Mouse (Mus musculus) kidney, embryonic 15.5 days (tissue): ENCODE measurements around the gene Nedd9. TPM values are rescaled to one million over a fixed set of nuclear protein-coding genes. Genes with fewer than 3 reads are reported as not detected.
A peak's percentile ranks its signal among the peaks of the same experiment; 100 is the strongest.

Source experiments
- ATAC-seq: fragments of 200-750 bp; cut with Nextera tagmentation; replicated peaks from 2 replicates; pipeline ENCODE4 v1.8.0; 2017; ENCODE audit warnings: moderate TSS enrichment; ENCODE audit not compliant: low FRiP score
- H3K27ac ChIP-seq: fragments of 300-500 bp; sonication (generic); 2 replicates; pipeline ENCODE4 v1.5.1; 2015; ENCODE audit warnings: mild to moderate bottlenecking, inconsistent platforms
- H3K27me3 ChIP-seq: fragments of 300-500 bp; sonication (generic); 2 replicates; pipeline ENCODE4 v1.6.1; 2015; ENCODE audit warnings: inconsistent platforms
- H3K36me3 ChIP-seq: fragments of 300-500 bp; sonication (generic); 2 replicates; pipeline ENCODE4 v1.6.1; 2015; ENCODE audit warnings: inconsistent platforms
- H3K4me1 ChIP-seq: fragments of 300-500 bp; sonication (generic); 2 replicates; pipeline ENCODE4 v1.6.1; 2015; ENCODE audit warnings: inconsistent platforms
- H3K4me2 ChIP-seq: fragments of 300-500 bp; sonication (generic); 2 replicates; pipeline ENCODE4 v1.6.1; 2015; ENCODE audit warnings: moderate library complexity, mild to moderate bottlenecking, inconsistent platforms
- H3K4me3 ChIP-seq: fragments of 300-500 bp; sonication (generic); replicated peaks from 2 replicates; pipeline ENCODE4 v1.5.1; 2015; ENCODE audit warnings: mild to moderate bottlenecking, inconsistent platforms
- H3K9ac ChIP-seq: fragments of 300-500 bp; sonication (generic); 2 replicates; pipeline ENCODE4 v1.6.1; 2015; ENCODE audit warnings: mild to moderate bottlenecking, inconsistent platforms
- H3K9me3 ChIP-seq: fragments of 300-500 bp; sonication (generic); replicated peaks from 2 replicates; pipeline ENCODE4 v1.6.1; 2016; ENCODE audit warnings: inconsistent platforms
- WGBS: fragments of 180-500 bp; shearing (Covaris S2); methylation state at CpG from one replicate; pipeline ENCODE4 v1.1.7; 2015; ENCODE audit warnings: mixed read lengths; 5-methylcytosine and 5-hydroxymethylcytosine counted together
- polyA plus RNA-seq: library from polyadenylated mRNA; unstranded; fragments of >200 nt; fragmentation: Nextera tagmentation; extraction: Ambion mirVana; gene quantifications from 2 replicates; pipeline ENCODE4 v1.2.1, GENCODE M21; 2015

Gene Nedd9
- polyA plus RNA-seq, 1 experiment from 2014 or later = 23.8 TPM

DNA sequence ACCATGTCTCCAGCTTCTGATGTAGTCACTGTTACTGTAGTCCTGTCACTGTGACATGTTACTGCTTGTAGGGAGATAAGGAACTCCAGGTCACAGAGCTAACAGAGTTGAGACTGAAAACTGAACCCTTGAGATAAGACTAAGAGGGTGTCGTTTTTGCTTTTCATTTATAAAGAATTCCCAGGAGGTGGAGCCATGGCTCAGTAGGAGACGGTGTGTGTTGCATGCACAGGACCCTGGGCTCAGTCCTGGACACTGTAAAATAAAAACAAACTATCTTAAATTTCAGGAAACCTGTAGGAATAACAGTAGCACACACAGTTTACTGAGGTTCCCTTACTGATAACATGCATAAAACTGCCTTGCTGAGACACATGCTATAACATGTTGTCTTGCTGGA is 188.6 kb downstream of the Nedd9 start:
- WGBS = 30% methylated on average over 2 of the region's 2 CpGs

DNA sequence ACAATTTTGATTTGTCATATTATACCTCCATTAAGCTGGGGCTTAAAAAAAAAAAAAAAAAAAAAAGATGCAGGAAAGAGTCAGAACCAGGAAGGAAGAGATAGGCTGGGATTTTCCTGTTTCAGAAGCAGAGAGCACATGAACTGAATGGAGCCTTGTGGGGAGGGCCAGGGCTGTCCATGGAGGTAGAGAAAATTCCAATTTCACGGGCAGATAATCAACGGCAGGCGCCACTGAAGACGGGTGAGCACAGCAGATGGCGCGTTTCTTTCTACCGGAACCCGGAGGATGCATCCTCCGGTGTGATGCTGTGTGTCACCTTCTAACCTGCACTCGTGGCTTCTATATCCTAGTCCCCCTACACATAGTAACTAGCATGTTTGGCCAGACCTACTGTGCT is 190.8 kb downstream of the Nedd9 start:
- Histone ChIP-seq H3K36me3 (no peaks in the 10 kb centered on the region), H3K27me3 (no peaks in the 10 kb centered on the region), H3K9ac (no peak overlapping the region), H3K4me3 (no peak overlapping the region), H3K4me2 (no peak overlapping the region), H3K27ac (no peak overlapping the region), H3K9me3 (no peaks in the 10 kb centered on the region), H3K4me1 (peaks cover 7% of the 10 kb centered on the region; the same call in 1 of the 2 replicates)
- no peak for ATAC-seq
- 83% methylated on average over 10 of the region's 10 CpGs for WGBS

More for the DNA sequence above, 188.6 kb downstream of the Nedd9 start:
- Histone ChIP-seq H3K36me3 (no peaks in the 10 kb centered on the region), H3K4me1 (peaks cover 7% of the 10 kb centered on the region; the same call in 1 of the 2 replicates), H3K4me2 (no peak overlapping the region), H3K27ac (no peak overlapping the region), H3K9ac (no peak overlapping the region), H3K9me3 (no peaks in the 10 kb centered on the region), H3K27me3 (no peaks in the 10 kb centered on the region), H3K4me3 (no peak overlapping the region)
- ATAC-seq = no peak

DNA sequence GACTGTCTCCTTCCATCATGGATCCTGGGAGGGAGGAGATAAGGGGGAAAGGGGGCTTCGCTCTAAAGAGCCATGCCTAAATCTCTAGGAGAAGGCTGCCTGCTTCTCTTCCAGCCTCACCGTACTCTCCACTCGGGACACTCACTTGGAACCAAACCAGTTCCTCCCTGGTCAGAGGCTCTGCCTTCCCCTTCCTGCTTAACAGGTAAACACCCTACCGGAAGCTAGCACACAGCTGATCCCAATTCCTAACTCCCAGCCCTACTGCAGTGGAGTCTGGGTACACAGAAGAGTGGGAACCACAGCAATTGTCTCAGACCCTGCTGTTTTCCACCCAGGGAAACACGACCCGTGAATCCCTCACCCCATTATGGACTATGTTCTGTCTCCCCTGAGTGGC is 191.3 kb downstream of the Nedd9 start:
- WGBS = 74% methylated on average over 6 of the region's 6 CpGs
- H3K27me3 ChIP-seq = no peaks in the 10 kb centered on the region
- no peak overlapping the region for H3K4me3 ChIP-seq
- no peak for ATAC-seq
- no peaks in the 10 kb centered on the region for H3K36me3 ChIP-seq
- H3K27ac ChIP-seq = no peak overlapping the region
- no peak overlapping the region for H3K4me2 ChIP-seq
- H3K9ac ChIP-seq = no peak overlapping the region
- H3K9me3 ChIP-seq = no peaks in the 10 kb centered on the region
- H3K4me1 ChIP-seq = peaks cover 7% of the 10 kb centered on the region; the same call in 1 of the 2 replicates

DNA sequence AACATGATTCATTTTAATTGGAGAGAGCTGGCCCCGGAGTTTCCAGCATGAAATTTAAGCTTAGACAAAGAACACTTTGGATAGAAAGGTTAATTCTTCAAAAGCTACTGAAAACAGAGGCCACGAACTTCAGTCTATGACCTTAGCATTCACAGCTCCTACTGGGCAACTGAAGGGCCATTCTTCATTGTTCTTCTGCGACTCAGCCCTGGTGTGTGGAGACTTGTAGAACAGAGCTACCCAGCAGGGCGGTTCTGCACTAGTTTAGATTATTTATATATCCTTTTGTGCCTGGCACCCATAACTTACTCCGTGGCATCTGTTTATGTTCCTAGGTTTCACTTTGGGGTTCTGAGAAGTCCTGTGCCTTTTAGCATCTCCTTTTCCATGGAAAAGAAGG is 193.6 kb downstream of the Nedd9 start:
- Histone ChIP-seq H3K4me3 (no peak overlapping the region), H3K4me1 (0 out of 2 replicates have a peak, but pooled peaks cover 2% of the 10 kb centered on the region), H3K9me3 (no peaks in the 10 kb centered on the region), H3K9ac (no peak overlapping the region), H3K27me3 (no peaks in the 10 kb centered on the region), H3K27ac (no peak overlapping the region), H3K36me3 (no peaks in the 10 kb centered on the region), H3K4me2 (no peak overlapping the region)
- 46% methylated on average over 5 of the region's 5 CpGs for WGBS
- ATAC-seq = no peak

DNA sequence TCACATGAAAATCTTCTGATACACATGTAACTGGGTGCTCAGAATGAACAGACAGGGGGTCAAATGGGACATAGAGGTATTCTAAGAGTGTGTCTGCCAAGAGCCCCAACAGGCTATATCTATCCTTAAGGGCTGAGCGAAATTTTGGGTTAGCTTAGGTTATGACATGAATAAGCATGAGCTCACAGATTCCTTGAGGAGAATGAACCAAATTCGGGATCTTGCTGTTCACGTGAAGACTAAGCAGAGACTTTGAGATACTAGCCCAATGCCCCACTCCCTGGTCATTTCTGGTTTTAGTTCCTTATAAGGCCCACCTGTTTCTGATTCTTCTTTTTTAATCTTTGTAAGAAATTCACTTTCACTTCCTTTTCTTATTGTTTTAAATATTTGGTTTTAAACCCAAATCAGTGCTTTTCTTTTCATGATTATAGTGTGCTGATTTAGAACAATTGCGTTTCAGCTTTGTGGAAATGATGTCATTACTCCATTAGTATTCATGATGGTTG is 195.6 kb downstream of the Nedd9 start:
- Histone ChIP-seq H3K4me1 (no peaks in the 10 kb centered on the region), H3K9me3 (no peaks in the 10 kb centered on the region), H3K9ac (no peak overlapping the region), H3K36me3 (no peaks in the 10 kb centered on the region), H3K4me3 (no peak overlapping the region), H3K27me3 (no peaks in the 10 kb centered on the region), H3K4me2 (no peak overlapping the region), H3K27ac (no peak overlapping the region)
- WGBS = 83% methylated on average over 4 of the region's 4 CpGs
- no peak for ATAC-seq

DNA sequence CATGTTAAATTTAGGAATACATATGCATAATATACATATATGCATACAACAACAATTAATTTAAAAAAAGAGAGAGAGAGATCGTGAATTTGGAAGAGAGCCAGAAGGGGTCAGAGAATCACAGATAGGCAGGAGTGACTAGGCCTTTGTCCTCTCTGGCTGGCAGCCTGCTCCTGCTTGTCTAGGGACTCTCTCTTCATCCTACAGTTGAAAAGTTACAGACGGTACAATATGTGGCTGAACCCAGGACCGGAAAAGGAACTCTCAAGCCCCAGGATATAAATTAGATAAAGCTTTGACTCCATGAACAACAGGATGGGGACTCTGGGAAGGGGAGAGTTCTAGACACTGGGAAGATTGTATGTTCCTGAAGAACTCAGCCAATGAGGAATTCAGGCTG is 200.9 kb downstream of the Nedd9 start:
- no peaks in the 10 kb centered on the region for H3K4me1 ChIP-seq
- no peak overlapping the region for H3K4me2 ChIP-seq
- no peaks in the 10 kb centered on the region for H3K36me3 ChIP-seq
- H3K4me3 ChIP-seq = no peak overlapping the region
- ATAC-seq = no peak
- no peaks in the 10 kb centered on the region for H3K27me3 ChIP-seq
- no peak overlapping the region for H3K27ac ChIP-seq
- H3K9ac ChIP-seq = no peak overlapping the region
- H3K9me3 ChIP-seq = no peaks in the 10 kb centered on the region
- WGBS = 65% methylated on average over 3 of the region's 3 CpGs

DNA sequence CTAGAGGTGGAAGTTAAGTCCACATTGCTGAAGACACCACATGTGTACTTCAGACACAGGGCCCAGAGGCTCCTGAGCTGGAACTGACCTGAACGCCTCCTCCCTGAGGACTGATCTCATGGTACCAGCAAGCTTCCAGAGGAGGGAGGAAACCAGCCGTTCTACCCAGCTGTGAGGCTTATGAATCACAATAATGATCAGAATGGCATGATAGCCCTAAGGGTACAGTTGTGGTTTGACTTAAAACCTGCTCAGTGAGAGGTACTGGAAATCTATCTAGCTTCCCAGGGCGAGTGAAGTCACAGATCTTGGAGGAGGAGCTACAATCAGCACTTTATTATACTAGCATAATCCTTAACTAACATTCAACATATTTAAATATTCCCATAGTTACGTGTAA is 201.7 kb downstream of the Nedd9 start:
- H3K4me3 ChIP-seq = no peak overlapping the region
- 71% methylated on average over 4 of the region's 4 CpGs for WGBS
- ATAC-seq = no peak

DNA sequence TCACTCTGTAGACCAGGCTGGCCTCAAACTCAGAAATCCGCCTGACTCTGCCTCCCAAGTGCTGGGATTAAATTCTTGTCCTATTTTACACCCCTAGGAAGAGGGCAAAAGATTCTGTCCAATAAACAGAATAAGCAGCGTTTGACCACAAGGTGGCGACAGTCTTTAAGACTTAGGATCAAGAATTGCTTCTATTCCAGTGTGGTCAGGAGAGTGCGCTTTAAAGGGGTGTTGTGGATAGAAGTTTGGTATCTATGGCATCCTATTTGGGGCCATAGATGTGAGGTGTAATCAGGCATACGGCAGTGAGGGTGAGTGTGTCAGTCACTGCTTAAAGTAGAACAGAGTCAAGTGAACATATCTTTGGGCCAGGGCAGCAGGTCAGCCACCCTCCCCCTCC is 203.9 kb downstream of the Nedd9 start:
- H3K4me2 ChIP-seq = no peak overlapping the region
- no peaks in the 10 kb centered on the region for H3K4me1 ChIP-seq
- no peaks in the 10 kb centered on the region for H3K27me3 ChIP-seq
- H3K9ac ChIP-seq = no peak overlapping the region
- no peak overlapping the region for H3K27ac ChIP-seq
- no peaks in the 10 kb centered on the region for H3K36me3 ChIP-seq
- 27% methylated on average over 5 of the region's 5 CpGs for WGBS
- ATAC-seq = no peak; the same call in 1 of the 2 replicates
- no peak overlapping the region for H3K4me3 ChIP-seq
- H3K9me3 ChIP-seq = no peaks in the 10 kb centered on the region

More for the DNA sequence above, 201.7 kb downstream of the Nedd9 start:
- H3K9me3 ChIP-seq = no peaks in the 10 kb centered on the region
- no peak overlapping the region for H3K4me2 ChIP-seq
- H3K9ac ChIP-seq = no peak overlapping the region
- no peaks in the 10 kb centered on the region for H3K36me3 ChIP-seq
- no peaks in the 10 kb centered on the region for H3K4me1 ChIP-seq
- no peaks in the 10 kb centered on the region for H3K27me3 ChIP-seq
- H3K27ac ChIP-seq = no peak overlapping the region

DNA sequence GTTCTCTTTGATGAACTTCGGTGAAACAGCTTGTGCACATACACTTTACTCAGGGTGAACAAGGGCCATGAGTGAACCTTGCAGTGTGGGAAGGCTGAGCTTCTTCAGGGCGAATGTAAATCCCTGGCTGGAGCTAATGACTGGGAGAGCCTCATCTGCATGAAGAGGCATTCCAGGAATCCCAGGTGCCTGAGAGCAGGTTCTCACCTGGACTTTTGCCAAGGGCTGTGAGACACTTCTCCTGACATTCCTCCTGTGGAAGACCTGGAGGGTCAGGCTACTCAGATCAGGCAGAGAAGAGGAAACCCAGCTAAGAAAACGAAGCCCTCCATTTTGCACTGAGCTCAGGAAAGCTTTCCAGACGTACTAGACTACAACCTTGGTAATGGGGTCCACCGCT is 206.5 kb downstream of the Nedd9 start:
- H3K27me3 ChIP-seq = no peaks in the 10 kb centered on the region
- H3K4me1 ChIP-seq = no peaks in the 10 kb centered on the region
- 0 out of 2 replicates have a peak, but pooled peaks cover 3% of the 10 kb centered on the region for H3K9me3 ChIP-seq
- no peaks in the 10 kb centered on the region for H3K36me3 ChIP-seq
- H3K4me3 ChIP-seq = no peak overlapping the region
- no peak overlapping the region for H3K9ac ChIP-seq
- H3K4me2 ChIP-seq = no peak overlapping the region
- no peak overlapping the region for H3K27ac ChIP-seq
- ATAC-seq = no peak
- 71% methylated on average over 5 of the region's 5 CpGs for WGBS

DNA sequence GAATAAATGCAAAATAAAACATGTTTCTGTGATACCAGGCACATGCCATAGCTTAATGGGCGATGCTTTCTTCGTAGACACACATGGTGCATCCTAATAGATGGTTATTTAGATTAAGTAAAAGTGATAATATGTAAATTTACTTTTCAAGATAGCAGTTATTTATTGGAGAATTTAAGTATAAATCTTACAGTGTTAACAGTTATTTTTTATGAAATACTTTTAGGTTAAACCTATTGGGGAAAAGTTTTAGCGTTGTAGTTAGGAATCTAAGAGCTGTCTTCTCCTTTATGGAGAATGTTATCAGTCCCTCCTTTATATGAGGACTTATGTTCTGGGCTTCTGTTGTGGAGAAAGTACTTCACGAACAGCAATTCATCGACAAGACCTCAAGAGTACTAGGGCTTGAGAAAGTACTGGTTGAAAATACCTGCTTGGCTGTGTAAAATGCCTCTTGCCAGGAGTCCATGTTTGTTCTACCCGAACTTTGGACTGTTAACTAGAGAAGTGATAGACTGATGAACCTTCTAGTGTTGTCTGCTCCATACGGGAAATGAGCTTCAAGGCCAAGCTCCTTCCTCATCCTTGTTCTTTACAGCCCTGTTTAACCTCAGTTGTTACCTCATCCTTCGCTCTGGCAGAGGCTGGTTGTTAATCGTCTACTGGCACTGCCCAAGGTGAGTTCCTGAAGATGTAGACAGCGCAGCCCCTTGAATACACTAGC is 213.1 kb downstream of the Nedd9 start, which contains the start of gene Gm17364:
Gene Gm17364 (minus strand): TSS at position 51 of the 724 bp plus-strand sequence.
- no peaks in the 10 kb centered on the region for H3K4me1 ChIP-seq
- H3K36me3 ChIP-seq = peaks cover 14% of the 10 kb centered on the region; the same call in 1 of the 2 replicates
- H3K9ac ChIP-seq = no peak within 1 kb of the TSS
- H3K9me3 ChIP-seq = 0 out of 2 replicates have a peak, but pooled peaks cover 3% of the 10 kb centered on the region
- no peak for ATAC-seq
- 94% methylated on average over 10 of the region's 10 CpGs for WGBS
- H3K4me2 ChIP-seq = no peak within 1 kb of the TSS
- no peak within 1 kb of the TSS for H3K27ac ChIP-seq
- no peaks in the 10 kb centered on the region for H3K27me3 ChIP-seq
- H3K4me3 ChIP-seq = no peak within 1 kb of the TSS

DNA sequence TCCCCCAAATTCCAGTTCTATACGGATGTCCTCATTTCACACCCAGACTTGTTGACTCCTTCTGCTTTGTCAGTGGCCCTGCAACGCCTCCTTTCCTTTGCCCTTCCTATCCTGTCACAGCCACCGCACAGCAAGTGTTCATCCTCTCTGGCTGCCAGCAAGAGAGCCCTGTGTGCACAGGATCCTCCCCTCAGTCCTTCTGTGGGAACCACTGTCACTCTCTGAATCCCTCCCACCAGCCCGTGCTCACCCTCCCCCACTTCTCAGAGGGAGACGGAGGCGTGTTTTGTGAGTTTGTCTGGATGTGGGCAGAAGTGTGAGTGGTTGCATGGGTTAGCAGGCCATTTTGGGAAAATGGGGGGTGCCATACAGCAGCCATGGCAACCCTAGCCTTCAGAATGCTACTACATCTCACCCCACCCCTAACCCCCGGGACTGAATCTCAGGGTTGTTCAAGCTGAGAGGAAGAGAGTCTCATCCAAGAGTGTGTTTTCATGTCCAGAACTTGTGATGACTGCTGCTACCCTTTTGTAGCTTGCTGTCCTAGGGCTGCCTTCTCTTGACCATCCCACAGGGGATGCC is 219.2 kb downstream of the Nedd9 start:
- H3K27ac ChIP-seq = no peak overlapping the region
- ATAC-seq = peak; percentile 70
- H3K4me2 ChIP-seq = no peak overlapping the region
- H3K4me3 ChIP-seq = no peak overlapping the region
- H3K9ac ChIP-seq = no peak overlapping the region
- peaks cover 5% of the 10 kb centered on the region; the same call in 1 of the 2 replicates for H3K36me3 ChIP-seq
- peaks cover 6% of the 10 kb centered on the region for H3K4me1 ChIP-seq
- no peaks in the 10 kb centered on the region for H3K9me3 ChIP-seq
- WGBS = 26% methylated on average over 7 of the region's 7 CpGs
- no peaks in the 10 kb centered on the region for H3K27me3 ChIP-seq

DNA sequence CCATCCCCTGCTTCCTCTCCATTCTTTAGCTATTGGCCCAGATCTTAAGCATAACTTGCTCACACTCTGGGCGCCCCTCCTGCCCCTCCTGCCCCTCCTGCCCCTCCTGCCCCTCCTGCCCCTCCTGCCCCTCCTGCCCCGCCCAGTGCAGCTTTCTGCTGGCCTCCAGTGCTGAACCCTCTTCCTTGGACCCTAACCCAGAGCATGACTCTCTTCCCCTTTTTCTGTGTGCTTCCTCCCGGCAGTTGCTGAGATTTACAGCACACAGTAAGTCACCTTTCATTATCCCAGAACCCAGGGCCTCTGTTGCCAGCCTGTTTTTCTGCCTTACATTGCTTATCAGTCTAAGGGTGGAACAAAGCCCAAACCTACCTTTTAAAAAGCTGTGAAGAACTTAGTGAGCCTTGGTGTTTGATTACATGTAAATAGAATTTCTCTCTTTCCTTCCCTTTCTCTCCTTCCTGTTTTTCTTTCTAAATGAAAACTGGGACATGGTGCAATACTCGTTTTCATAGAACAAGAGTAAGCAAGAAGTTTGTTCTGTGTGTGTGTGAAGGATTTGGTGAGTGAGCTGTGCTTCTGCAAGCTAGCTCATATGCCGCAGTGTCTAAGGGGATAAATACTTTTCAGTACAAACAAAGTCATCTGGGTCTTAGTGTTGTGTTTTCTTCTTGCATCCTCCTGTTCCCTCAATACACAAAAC is 223.7 kb downstream of the Nedd9 start:
- no peak overlapping the region for H3K4me3 ChIP-seq
- WGBS = 61% methylated on average over 5 of the region's 5 CpGs
- H3K9me3 ChIP-seq = no peaks in the 10 kb centered on the region
- H3K9ac ChIP-seq = no peak overlapping the region
- H3K27ac ChIP-seq = no peak overlapping the region
- no peak for ATAC-seq
- no peak overlapping the region for H3K4me2 ChIP-seq
- no peaks in the 10 kb centered on the region for H3K27me3 ChIP-seq
- peaks cover 6% of the 10 kb centered on the region for H3K4me1 ChIP-seq
- no peaks in the 10 kb centered on the region for H3K36me3 ChIP-seq
